In the genomic region with DNA sequence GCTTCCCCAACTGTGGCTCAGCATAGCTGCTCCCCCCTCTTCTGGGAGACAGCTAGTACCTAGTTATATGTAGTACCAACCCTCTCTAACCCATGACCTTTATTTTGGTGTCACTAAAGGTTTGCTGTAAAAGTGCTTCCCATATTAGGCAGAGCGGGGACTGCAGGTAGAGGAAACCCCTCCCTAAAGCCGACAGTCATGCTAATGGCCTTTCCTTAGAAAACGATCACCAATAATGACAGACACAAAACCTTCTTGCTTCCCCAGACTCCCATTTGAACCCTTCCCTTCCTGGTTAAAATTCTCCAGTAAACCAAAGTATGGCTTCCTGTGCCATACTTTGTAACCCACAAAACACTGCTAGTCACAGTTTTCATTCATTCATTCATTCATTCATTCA, we compare ENCODE assay signal across 21 mouse cellular contexts. TPM values are rescaled to one million over a fixed set of nuclear protein-coding genes. Genes with fewer than 3 reads are reported as not detected.
"Had no signal": no experiment of that assay in that cellular context is flagged by ENCODE, and none has a peak within 500 bp of the region (broad histone marks: within the 10 kb centered on the region; RNA-seq: fewer than 3 reads in every experiment).

No protein-coding gene starts in this region.

- H3K27me3 ChIP-seq: lung, embryonic 15.5 days; midbrain, embryonic 13.5 days; neural tube, embryonic 12.5 days had no signal

- H3K4me1 ChIP-seq: megakaryocyte, embryonic 14.5 days; neural tube, embryonic 12.5 days had no signal

- H3K27ac ChIP-seq: lung, embryonic 15.5 days; macrophage; midbrain, embryonic 13.5 days; neural tube, embryonic 12.5 days had no signal

- H3K4me2 ChIP-seq: lung, embryonic 15.5 days; midbrain, embryonic 11.5 days; midbrain, embryonic 13.5 days; neural tube, embryonic 12.5 days had no signal

- ATAC-seq: liver, postnatal 0 days; lung, postnatal 0 days; midbrain, embryonic 13.5 days had no signal

- H3K9ac ChIP-seq: liver, postnatal 0 days; lung, embryonic 15.5 days; midbrain, embryonic 13.5 days; neural tube, embryonic 12.5 days had no signal

- DNase-seq: liver, postnatal 0 days; lung, adult 2 months; lung, postnatal 14 days; lung, postnatal 36 days; retina, postnatal 1 day; right cerebral cortex, adult 18-20 months; right cerebral cortex, postnatal 25 days; right cerebral cortex, postnatal 4 days; spleen, adult 18-20 months; thymus, adult 18-20 months; thymus, postnatal 14 days; thymus, postnatal 36 days had no signal

- H3K9me3 ChIP-seq: lung, embryonic 15.5 days; megakaryocyte, embryonic 14.5 days; midbrain, embryonic 13.5 days; neural tube, embryonic 12.5 days had no signal

- H3K36me3 ChIP-seq: lung, embryonic 15.5 days; neural tube, embryonic 12.5 days had no signal

- H3K4me3 ChIP-seq: lung, embryonic 15.5 days; megakaryocyte, embryonic 14.5 days; midbrain, embryonic 13.5 days; neural tube, embryonic 12.5 days had no signal

RNA-seq across cellular contexts. Expression of a gene that starts 46.6 kb away (rescaled TPM):
- total RNA-seq: megakaryocyte progenitor cell, adult 5-6 weeks; neutrophil, adult 5-6 weeks had no signal
- polyA plus RNA-seq: macrophage had no signal
